Mouse (Mus musculus) ovary, adult 18-20 months (tissue): ENCODE measurements around the gene Tmprss4.

Source experiments
- DNase-seq: peaks from one replicate; pipeline ENCODE4 v3.0.0; 2022; ENCODE audit warnings: low spot score, mixed read lengths

Gene Tmprss4

DNA sequence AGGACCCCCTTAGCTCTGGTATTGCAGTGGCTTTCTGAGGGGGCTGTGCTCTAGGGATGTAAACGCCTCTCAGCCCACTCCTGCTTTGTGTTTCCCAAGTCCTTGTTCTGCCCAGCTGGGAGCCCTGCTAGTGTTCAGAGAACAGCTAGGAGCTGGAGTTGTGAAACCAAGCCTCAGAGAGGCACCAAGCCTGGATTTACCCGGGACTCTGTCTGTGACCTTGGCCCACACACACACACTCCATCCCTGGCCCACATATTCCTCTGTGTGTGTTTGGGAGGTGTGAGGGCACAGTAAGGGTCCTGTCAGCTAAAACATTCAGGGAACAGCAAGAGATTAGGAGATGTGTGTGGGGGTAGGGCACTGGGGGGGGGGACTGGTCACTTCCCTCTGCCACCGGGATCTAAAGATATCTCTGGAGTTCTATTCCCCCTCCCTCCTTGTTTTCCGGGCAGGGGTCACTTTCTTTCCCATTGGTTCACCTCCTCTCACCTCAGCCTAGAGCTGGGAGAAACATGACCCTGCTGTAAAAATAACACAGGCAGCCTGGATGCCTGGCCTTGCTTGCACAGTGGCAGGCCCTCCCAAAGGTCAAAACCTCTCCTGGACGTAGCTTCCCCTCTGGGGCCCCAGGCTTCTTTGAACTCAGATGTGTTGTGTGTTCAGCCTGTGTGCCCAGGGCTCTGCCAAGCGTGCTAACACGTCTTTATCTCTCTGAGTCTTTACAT, 67.3 kb downstream of the Tmprss4 start:
- no peak for DNase-seq

GRCm38 (mm10) chr9:45133484-45134310, 70.2 kb downstream of the Tmprss4 start:
- no peak for DNase-seq

GRCm38 (mm10) chr9:45130119-45130518, 73.8 kb downstream of the Tmprss4 start:
- no peak for DNase-seq

DNA sequence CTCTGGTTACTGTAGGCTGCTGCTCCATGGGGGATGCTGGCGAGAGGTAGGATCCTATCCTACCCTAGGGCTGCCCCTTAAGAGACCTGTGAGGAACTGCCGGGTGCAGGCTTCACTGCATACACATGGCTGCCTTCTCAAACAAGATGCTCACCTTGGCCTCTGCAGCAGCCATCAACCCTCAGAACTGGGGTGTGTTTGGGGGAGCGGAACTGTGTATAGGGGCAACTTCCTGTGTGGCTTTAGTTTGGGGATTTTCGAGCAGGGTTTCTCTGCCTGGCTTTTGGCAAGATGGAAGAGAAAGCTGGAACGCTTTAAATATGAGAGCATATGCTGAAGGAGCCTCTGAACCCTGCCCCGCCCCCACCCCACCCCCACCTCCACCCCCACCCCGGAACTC, 77.0 kb downstream of the Tmprss4 start:
- DNase-seq, result no peak

GRCm38 (mm10) chr9:45125211-45125610, 78.7 kb downstream of the Tmprss4 start:
- no peak for DNase-seq
